Mouse (Mus musculus) gastrocnemius, adult 18-20 months (tissue): ENCODE data around the gene Dcun1d3. TPM values are rescaled to one million over a fixed set of nuclear protein-coding genes. Genes with fewer than 3 reads are reported as not detected.

ENCODE experiments used
- DNase-seq: peaks from one replicate; pipeline ENCODE4 v3.0.0; 2021; ENCODE audit warnings: low spot score
- long read RNA-seq, 2 experiments: library from polyadenylated mRNA; stranded (forward); transcript quantifications; one replicate each; pipeline ENCODE4 v2.0.0; 2021
- total RNA-seq, 2 experiments: library from RNA; stranded (reverse); gene quantifications; 2 replicates each; pipeline ENCODE4 v1.2.3; 2021

Dcun1d3 gene
- 10 to 100 TPM; 20.3 to 21.1 TPM for total RNA-seq
- long read RNA-seq, experiment 1, full-length matches to known transcripts = 8 of 16 reads
- long read RNA-seq, experiment 1, partial matches to known transcripts = 2 of 16 reads
- long read RNA-seq, experiment 1, other reads (novel, unspliced or antisense) = 6 of 16 reads
- long read RNA-seq, experiment 2, full-length matches to known transcripts = 3 of 5 reads
- long read RNA-seq, experiment 2, partial matches to known transcripts = 0 of 5 reads
- long read RNA-seq, experiment 2, other reads (novel, unspliced or antisense) = 2 of 5 reads

DNA sequence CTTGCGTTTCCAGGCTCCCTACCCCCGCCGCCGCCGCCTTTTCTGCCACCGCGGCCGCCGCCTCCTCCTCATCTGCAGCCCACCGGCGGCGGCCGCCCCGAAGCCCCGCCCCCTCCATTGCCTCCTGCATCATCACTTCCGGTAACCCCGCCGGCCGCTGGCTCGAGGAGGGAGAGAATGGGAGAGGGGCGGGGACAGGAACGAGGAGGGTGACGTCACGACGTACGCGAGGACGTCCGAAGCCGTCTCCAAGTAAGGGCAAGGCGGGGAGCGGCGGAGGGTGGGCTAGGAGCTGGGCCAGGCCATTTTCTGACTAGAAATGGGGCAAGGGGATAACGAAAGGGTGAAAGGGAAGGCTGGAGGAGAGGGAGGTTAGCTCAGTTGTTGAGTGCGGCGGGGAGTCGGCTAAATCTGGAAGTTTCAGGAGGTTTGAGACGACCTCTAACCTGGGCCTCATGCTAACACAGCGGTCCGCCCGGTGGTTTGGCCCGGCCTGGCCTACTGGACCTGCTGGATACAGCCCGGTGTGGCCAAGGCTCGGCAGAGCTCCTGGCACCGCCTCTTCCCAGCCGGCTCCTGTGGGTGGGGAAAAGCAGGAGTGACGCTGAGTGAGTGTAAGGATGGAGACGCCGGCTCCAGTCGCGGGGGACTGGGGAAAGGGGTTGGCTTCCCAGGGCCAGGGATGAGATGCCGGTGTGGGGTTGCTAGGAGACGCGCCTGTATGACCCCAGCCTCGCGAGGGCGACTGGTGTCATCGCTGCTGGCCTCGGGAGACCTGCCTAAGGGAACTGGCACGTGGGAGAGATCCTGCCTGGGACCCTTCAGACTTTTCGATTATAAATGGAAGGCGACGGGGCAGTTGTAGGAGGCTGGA lies at the start of gene Dcun1d3, which contains the start of gene Lyrm1:
Gene Dcun1d3, minus strand, starts transcription at position 660 of the 874 bp plus-strand sequence.
Gene Lyrm1, plus strand, starts transcription at position 223 of the 874 bp plus-strand sequence.
- DNase-seq = peak; percentile 98

DNA sequence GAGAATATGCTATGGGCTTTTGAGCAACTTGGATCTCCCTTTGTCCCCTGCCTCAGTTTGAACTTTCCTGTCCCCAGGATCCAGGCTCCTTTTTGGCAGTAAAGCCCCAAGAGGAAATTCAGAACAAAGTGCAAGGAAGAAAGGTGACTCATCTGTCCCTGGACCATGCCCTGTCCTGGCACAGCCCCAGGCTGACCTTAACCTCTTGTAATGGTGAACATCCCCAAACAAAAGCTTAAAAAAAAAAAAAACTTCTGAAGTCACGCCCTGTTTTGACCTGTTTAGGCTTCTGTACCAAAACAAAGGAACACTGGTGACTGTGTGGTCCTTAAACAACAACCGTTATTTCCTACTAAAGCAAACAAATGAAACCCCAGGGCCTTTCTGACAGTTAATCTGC lies 45.5 kb upstream of the Dcun1d3 start:
- DNase-seq = peak; percentile 44

DNA sequence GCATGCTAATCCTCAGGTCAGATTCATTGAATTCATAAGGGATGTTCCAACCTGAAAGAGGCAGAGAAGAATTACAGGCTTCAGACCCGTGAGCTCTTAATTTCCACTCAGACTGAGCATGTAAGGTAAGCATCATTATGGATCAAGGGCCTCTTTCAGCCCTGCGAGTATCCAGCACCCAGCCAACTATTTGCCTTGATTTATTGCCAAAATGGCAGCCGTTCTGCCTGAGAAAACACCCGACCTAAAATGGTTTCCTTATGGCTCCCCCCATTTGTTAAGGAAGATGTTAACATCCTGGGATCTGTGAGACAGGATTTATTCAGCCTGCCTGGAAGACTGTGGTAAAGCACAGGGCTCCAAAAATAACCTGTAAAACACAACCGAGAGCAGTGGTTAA lies 40.9 kb upstream of the Dcun1d3 start:
- no peak for DNase-seq

DNA sequence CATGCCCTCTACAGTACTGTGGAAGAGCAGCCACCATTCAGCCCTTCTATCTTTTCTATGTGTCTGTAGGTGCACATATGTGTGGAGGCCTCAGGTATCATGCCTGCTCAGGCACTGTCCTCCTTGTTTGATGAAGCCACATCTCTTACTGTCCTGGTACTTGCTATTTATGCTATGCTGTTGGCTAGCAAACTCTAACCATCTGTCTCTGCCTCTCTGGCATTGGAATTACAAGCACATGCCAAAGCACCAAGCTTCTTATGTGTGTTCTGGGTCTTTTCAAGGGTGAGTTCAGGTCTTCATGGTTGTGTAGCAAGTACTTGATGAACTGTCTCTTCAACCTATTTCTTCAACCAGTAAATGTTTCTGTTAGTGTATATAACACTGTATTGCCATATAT lies 40.2 kb upstream of the Dcun1d3 start:
- DNase-seq = no peak

DNA sequence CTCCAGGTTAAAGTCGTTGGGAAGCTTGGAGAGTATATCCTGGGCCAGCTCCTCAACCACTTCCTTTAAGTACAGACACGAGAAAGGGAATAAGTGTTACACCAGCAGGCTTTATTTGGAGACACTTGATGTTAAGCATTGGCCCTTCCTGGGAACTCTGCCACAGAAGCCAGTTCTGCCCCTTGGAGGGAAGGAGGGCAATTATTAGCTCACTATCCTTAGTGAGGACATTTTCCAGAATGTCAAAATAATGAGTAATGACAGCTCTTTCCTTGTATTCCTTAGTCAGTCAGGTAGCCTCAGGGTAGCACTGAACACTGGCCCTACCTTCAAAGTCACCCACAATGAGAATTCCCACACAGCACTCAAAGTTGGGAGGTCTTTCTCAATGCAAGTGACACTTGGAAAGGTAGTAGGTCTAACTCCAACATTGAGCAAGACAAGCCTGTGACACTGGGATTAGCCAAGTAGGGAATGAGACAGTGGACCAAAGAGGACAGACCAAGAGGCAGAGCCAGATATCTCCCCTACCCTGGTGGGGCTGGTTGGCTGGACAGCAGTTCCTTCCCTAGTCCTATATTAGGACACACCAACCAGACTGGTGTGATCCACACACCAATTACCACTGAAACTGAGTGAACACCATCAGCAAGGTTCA lies 32.8 kb upstream of the Dcun1d3 start:
- no peak for DNase-seq

DNA sequence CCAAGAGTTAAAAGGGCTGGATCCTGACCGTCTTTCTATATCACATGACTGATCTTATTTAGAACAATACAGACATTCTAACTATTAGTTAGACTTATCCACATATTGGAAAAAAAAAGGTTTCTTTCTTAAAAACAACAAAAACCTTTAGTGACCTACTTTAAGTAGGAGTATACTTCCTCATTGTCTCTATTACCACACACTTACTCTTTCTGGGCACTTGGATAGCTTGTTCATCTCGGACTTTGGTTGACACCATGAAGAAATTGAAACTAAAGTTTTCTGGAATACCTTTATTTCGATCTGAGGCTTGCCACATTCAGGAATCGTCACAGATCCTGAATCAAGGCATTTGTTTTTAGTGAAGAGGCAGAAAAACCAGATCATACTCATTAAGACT lies 25.0 kb upstream of the Dcun1d3 start:
- DNase-seq = no peak

DNA sequence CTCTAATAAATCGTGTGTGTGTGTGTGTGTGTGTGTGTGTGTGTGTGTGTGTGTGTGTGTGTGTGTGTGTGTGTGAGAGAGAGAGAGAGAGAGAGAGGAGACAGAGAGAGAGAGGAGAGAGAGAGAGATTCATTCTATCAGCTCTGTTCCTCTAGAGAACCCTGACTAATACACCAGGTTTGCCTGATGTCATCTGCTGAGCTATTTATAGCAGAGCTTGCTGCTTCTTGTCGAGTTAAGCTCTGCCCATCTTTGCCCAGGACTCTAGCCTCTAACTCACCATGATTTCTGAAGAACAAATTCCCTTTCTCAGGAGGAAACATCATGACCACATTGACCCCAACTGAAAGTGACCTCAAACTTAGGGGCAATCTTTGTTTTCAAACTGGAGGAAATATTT lies 24.4 kb upstream of the Dcun1d3 start:
- peak; percentile 43 for DNase-seq

DNA sequence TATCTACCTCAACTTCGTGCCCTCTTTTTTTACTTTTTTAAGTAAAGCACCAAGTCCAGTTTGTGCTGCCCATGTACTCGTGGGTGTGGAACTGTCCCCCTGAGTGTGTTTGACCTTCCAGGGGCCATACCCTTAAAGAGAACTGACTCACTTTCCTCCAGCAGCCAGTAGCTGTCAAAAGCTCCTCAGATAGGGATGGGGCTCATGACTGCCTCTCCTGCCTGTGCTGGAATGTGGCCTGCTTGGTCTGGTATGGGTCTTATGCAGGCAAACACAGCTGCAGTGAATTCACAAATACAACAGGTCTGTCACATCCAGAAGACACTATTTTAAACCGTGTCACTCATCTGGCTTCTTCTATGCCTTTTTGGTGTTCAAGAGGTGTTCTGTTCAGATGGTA lies 15.6 kb upstream of the Dcun1d3 start:
- no peak for DNase-seq

DNA sequence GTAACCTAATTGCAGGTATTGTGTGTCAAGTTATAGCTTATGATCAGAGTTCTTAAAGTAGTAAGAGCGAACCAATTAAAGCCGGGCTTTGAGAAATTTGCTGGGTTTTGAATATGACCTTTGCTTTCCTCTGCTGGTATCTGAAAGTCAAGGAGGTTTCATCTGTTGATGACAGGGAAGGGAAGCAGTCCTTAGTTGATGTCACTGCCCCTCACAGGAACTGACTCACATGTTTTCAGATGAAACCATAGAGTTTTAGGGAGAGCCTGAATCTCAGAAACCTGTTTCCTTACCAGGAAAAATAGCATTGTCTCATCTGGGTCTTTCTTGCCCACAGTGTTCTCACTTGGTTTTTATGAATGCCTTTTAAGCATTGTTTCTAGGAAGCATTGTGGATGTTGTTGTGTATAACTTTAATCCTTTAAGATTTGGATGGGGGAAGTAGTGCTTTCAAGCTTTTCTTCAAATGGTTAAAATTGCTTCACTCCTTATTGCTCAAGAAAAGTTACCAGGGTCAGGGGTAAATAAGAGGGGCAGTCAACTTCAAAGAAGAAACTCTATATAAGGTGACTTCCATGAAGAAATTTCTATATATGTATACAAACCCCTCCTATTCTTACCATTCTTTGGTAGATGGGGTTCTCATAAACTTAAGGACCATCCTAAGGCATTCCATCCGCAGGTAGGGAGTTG lies 10.6 kb upstream of the Dcun1d3 start:
- DNase-seq = no peak

DNA sequence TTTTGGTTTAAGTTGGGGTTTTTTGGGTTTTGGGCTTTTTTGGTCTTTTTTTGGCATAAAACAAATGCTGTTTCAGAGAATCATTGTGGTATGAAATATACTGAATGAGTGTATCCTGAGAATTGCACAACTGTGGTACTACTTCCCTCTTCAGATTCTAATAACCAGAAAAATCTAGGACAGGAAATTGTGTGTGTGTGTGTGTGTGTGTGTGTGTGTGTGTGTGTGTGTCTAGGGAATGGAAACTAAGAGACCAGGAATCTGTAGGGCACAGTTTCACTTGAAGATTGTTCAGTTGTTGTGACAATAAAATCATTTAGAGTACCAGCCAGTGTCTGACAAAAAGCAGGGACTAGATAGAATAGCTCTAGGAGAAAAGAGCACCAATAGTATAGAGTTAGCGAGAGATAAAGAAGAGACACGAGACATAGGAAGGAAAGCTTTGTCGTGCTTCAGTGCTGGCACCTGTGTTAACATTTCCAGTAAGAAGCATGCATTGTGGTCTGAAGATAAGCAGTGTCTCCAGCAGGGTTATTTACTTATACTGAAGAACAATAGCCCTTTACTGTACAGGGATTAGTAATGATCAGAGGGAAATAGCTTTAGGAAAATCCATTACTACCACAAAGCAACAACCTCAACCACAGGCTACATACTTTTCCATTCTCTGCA lies 3.4 kb upstream of the Dcun1d3 start:
- DNase-seq = no peak

DNA sequence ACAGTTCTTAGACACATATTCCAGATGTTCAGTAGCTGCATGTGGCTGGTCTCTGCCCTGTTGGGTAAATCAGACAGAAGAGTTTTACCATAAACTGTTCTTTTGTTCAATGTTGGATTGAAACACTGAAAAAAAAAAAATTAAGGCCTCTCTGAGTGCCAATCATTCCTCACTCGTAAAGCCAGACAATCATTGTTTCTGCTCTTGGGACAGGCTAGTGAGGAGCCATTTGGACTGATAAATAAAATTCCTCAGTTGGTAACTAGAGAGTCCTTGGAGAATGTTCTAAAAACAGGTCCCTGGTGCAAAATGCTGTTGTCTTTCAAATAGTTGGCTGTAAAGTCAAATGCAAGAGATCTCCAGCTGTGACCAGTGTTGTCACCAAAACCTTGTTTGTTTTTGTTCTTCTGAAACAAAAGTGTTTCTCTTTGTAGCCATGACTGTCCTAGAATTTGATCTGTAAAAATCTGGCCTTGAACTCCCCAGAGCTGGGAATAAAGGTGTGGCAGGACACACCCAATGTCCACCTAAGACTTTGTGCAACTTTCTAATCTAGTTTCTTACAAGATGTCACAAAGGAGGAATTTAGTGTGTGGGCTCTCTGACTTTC lies 2.3 kb upstream of the Dcun1d3 start:
- peak; percentile 20 for DNase-seq

DNA sequence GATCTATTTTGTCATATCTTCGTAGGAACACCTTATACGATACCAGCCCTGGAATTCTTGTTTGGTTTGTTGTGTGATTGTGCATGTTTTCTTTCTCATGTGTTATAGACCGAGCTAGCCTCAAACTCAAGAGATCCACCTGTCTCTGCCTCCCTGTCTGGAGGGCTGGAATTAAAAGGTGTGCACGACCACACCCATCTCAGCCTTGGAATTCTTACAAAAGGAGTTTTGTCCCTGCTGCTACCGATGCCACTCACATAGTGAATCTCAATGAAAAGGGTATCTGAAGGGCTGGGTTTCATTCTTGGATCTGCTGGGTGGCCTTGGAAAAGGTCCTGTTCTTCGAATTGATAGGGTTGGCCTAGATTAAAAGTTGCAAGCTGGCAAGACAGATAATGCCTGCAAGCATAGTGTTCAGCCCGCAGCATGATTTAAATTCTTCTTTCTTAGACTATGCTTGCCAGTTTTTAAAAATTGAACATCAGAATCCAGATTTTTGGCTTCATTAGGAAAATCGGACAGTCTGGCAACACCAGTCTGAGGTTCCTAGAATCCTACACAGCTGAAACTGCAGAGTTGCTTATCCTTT lies 1.5 kb upstream of the Dcun1d3 start:
- DNase-seq = peak; percentile 15

DNA sequence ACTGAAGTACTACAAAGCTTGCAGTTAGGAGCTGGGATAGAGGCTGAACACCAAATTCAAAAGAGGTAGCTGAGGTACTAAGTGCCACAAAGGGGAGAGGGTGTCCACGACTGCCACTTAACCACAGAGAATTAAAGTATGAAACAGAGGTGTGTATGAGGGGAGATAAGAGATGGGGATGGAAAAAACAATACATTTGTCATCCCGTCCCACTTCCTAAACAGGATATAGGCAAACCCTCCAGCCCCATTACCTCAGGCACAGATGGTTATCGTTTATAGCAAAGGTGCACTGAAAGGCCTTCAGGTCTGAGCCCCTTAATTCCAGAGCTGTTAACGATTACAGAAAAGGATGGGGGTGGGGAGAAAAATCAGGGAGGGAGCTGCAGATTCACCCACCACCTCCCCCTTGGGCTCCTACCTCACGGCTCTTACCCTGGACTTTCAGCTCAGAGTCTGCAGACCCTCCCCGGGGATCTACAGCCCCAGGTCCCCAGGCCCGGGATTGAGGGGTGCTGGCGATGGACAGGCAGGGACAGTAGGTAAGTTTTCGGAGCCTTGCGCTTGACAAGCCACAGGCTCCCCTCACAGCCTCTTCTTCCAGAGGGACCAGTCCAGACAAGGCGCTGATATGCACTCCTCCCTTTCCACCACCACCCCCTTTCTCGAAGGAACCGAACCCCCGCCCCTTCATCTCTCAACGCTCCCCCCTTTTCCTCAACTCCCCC lies 1.1 kb downstream of the Dcun1d3 start:
- DNase-seq = no peak

DNA sequence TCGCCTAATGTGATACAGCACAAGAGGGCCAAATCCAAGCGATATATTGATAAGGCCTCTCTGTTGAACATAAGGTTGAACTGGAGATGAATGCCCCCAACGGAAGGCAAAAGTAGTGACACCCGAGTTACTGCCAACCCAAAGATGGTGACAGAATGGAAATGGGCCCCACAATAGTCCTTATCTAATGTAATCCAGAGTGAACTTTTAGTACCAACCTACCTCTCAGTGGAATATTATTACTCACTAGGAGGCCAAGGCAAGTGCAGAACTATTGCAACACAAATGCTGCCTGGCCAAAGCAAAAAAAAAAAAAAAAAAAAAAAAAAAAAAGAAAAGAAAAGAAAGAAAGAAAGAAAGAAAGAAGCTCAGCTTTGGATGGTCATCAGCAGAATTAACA lies 3.4 kb downstream of the Dcun1d3 start:
- no peak for DNase-seq

DNA sequence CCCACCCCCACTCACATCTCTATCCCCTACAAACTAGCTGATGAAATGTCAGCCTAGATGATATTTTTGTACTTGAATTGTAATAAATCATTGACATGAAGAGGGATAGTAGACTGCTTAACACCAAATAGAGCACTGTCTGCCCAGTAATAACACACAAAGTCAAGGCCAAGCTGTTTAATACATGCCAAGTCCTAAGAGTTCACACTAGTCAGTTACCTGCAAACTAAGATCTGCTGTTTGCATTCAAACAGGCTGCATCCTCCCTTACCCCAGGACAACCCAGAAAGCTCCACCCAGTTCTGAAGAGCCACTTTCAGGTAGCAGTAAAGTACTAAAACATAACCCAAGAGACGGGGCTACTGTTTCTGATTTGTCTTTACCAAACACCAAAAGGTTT lies 3.9 kb downstream of the Dcun1d3 start:
- DNase-seq = no peak

DNA sequence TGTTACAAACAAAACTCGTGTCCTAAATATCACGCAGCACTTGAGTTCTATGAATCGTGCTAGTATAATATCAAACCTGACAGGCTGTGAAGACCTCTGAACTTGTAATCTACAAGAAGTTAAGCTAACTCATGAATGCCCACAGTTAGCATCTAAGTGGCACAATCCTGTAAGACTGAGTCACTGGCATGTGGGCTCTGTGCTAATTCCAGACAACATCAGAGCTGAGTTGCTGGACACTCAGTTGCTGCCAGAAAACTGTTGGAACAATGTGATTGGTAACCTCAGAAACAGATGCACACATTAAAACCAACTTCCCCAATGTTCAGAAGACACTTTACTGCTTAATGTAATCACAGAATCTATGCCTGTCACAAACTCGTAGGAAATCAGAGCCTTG lies 8.2 kb downstream of the Dcun1d3 start:
- peak; percentile 10 for DNase-seq

DNA sequence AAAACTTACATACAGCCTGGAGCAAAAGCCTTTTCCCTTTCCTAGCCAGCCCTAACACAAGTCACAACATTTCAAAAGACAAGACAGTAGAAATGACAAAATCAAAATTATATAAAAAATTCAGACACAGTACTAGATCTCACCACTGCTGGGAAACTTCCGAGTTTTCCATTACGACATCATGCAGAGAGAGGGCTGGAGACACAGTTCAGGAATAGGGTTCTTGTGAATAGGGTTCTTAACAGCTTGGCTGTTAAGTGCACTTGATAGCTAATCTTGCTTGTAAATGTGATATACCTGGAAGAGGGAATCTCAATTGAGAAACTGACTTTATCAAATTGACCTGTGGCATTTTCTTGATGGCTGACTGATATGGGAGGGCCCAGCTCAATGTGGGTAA lies 14.9 kb downstream of the Dcun1d3 start:
- DNase-seq = no peak

DNA sequence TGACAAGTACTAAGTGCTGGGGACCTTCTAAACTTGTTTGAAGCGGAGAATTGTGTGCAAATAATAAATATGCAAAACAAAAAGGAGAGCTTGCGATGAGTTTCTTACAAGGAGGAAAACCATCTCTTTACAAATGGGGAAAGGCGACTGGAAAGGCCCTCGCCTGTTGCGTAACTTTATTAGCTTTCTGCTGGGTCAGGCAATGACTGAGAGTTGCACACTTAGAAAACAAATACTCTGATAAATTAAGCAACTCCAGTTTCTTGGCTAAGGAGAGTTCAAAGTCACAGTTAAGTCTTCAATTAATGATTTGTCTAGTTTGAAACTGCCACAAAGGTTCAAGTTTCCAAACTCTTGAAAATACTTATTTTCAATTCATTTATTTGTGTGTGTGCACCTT lies 15.8 kb downstream of the Dcun1d3 start:
- DNase-seq = peak; percentile 52

DNA sequence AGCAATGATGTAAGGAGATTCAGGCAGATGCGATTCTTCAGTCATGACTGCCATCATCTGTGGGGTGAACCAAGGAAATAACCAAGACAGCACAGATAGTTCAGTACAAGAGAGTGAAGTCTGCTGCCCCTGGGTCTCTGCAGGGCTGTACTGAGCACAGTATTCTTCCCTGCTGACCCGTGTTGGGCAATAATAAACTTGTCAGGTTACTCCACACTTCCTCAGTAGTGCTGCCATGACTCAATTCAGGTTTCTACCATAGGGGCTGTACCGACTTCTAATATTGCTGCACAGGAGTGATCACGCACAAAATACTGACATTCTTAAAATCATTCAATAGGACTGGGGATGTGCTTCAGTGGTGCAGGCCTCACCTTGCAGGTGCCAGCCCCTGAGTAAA lies 16.9 kb downstream of the Dcun1d3 start:
- no peak for DNase-seq
